Mouse (Mus musculus) bone marrow macrophage, adult 2 months (primary cell): ENCODE measurements at regions not wholly inside any gene's neighbourhood (a gene's known extent, or its start where the extent isn't known, plus 50 kb on each side); places are given as distances from the start of the nearest gene placed in this dataset.

Experiments used
- CTCF ChIP-seq: IDR thresholded peaks from 2 replicates; pipeline ENCODE4 v1.5.1; 2012; ENCODE audit warnings: low read depth, mild to moderate bottlenecking, low read length, moderate library complexity
- POLR2A ChIP-seq: IDR thresholded peaks from 2 replicates; pipeline ENCODE4 v1.6.1; 2012; ENCODE audit warnings: mild to moderate bottlenecking, low read depth, low read length, borderline replicate concordance

DNA sequence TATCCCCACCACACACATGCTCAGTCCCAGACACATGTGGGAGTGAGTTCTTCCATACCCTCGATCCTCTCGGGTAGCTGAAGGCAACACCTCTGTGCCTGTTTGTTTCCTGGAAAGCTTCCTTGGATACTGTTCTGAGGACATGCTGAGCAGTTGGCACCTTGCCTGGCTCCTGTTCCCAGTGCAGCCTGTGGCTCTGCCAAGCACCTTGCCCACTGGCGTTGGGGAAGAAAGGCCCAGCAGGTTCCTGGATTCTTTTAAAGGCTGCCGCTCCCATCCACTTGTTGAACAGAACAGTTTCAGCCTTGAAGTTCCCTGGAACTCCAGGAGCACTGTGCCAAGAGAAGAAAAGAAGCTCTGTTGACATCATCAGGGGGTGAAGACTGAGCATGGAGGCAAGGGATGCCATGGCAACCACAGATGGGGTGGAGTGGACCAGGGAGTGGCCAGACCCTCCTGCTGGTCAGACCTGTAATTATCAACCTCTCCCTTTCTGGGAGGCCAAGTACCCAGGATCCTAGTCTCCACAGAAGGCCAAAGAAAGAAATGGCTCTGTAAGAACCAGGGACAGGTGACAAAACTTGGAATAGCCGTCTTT, 145.5 kb downstream of the Ptpn20 start:
- TF ChIP-seq CTCF, result no peak
- no peak for TF ChIP-seq POLR2A
